Mouse (Mus musculus): ENCODE measurements around the gene Unc50.

Gene Unc50

DNA sequence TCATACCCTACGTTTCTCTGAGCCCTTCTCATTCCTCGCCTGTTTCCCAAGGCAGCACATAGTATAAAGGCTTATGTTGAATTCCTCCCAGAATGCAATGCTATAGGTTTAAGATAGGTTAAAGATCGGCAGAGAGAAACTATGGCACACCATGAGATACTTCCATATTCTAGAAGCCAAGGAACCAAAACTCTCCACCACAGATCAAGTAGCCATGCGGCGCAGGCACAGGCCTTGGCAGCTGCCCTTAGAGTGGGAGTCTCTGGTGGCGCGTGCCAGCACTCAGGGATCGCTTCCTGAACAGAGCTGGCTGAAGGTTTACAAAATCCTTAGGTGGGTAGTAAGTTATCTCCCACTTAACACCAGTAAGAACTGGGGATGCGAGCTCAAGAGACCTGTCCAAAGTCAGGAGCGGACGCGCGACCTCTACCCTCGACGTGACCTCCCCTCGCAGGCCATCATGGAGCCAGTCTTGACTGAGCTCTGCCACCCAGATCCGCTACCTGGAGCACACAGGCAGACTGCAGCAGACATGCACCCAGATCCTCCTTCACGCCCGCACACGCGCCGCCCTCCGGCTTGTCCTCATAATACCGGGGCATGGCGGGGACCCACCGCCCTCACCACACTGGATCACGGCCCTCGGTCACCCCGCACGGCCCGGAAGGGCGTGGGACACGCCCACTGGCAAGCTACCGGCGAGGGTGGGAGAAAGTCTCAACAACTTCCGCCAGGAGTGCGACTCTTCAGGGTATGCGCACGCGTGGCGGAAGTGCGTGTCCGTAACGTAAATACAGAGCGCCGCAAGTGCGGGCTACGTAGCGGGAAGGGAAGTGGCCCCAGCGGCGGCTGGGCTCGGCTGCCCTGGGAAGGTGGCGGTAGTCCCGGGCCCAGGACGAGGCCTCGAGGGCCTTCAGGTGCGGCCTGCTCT is at the start of gene Unc50, which contains the start of gene Coa5:
Gene Unc50 (plus strand): TSS at position 774 of the 931 bp plus-strand sequence.
Gene Coa5 (minus strand): TSS at position 738 of the 931 bp plus-strand sequence.
- peak; percentile 96 to 97 for DNase-seq

- DNase-seq: no peak
Observed at GRCm38 (mm10) chr1:37380913-37381312, 49.0 kb upstream of the Unc50 start.

DNA sequence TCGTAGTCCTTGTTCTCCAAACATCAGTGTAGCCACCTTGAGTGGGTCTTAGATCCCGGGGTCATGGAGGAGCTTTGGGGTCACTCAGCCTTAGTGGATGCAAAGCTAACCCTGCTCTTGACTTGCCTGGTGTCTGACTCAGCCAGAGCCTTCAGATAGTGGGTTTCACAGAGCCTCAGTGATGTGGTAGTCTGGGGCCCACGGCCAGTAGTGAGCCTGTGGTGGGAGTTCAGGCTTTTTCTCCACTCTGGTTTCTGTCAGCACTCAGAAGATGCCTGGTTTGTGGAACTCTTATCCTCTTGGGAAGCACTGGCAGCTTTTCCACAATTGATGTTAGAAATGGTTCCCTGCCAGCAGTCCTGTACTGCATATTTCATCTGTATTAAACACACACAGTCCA is 45.6 kb upstream of the Unc50 start:
- DNase-seq: no peak

- DNase-seq: peak; percentile 50 to 52
Observed at GRCm38 (mm10) chr1:37386448-37386971, 43.4 kb upstream of the Unc50 start.

- DNase-seq: no peak
Observed at GRCm38 (mm10) chr1:37393174-37393573, 36.8 kb upstream of the Unc50 start.

DNA sequence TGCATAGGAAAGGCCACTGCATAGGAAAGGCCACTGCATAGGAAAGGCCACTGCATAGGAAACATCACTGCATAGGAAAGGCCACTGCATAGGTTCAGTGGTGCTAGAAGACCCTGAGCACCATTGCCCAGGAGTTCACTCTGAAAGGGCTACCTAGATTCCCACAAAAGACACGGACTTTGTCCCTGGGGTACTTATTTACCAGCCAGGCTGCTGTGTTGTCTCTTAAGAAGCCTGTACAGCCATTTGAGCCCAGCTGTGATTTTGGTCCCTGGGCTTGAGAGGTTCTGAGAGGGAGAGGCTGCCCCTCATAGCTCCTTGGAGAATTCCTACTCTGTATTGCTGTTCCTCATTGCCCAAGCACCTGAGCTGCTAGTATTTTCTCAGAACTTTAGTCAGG is 33.5 kb upstream of the Unc50 start:
- no peak for DNase-seq

DNA sequence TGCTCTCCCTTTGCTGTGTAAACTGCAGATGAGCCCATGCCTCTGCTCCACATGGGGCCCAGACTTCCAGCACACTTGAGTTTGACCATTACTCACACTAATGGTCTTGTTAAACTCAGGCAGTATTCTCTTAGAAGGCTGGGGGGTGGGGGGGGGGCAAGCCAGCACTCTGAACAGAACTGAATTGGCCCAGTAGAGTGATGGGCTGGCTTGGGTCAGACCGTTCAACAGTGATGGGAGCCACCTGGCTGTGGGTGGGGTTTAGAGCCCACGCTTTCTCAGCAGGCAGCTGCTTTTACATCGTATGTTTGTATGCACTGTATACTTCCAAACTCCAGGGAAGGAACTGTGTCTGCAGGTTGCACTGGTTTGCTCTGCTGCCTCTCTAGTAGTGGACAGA is 31.0 kb upstream of the Unc50 start:
- DNase-seq: no peak

DNA sequence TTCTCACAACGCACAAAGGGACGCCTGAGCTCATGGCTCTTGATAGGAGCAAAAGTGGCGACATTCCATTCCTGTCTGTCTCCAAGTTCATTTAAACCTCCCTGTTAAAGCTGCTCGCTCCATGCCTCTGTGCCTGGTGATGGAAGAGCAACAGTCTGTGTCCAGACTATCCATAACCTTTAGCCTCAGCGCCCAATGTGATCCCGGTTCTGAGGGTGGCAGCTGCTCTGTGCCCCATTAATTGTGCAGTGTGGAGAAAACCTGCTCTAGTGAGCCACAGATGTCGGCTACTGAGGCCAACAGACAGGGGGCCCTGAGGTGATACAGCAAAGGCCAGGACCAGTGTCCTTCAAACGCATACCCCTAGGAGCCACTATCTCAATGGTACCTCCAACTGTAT is 30.2 kb upstream of the Unc50 start:
- no peak for DNase-seq

- DNase-seq: peak; percentile 79 to 82
Observed at GRCm38 (mm10) chr1:37401687-37402086, 28.3 kb upstream of the Unc50 start.

DNA sequence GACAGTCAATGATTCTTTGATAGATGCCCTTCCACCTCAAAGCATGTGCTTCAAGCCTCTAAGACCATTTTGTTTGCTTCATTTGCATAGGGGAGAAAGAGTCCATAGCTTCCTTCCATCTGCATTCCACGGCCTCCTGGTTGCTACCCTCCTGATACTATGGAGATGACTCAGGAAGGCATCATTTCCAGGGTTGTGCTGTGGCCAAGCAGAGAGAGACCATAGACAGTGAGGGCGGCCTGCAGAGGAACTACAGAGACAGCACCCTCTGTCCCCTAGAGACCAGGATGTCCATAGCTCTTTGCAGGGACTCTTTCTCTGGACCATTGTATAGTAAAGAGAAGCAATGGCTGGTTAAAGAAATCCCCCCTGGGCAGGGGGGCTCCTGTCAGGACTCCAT is 24.8 kb upstream of the Unc50 start:
- no peak for DNase-seq

GRCm38 (mm10) chr1:37407228-37407627 is 22.7 kb upstream of the Unc50 start:
- DNase-seq: no peak

GRCm38 (mm10) chr1:37408059-37408458 is 21.9 kb upstream of the Unc50 start:
- DNase-seq: no peak

GRCm38 (mm10) chr1:37408678-37409077 is 21.3 kb upstream of the Unc50 start:
- DNase-seq: no peak

- no peak for DNase-seq
Observed at GRCm38 (mm10) chr1:37409647-37410046, 20.3 kb upstream of the Unc50 start.

GRCm38 (mm10) chr1:37415394-37415793 is 14.5 kb upstream of the Unc50 start:
- DNase-seq: no peak

DNA sequence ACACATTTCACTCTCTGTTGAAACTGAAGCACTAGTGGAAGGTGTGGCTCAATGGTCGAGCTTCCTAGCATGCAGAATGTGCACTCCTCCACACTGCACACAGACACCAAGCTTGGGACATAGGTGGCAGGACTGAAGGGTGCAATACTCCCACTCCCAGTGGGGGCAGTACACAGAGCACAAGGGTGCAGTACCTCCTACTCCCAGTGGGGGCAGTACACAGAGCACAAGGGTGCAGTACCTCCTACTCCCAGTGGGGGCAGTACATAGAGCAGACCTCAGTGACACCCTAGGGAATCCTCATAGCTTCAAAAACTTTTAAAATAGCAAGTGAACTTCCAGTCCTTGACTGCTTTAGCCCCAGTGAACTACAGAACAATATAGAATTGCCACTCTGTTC is 10.5 kb upstream of the Unc50 start:
- peak in 1 of 2 experiments; percentile 42 for DNase-seq

DNA sequence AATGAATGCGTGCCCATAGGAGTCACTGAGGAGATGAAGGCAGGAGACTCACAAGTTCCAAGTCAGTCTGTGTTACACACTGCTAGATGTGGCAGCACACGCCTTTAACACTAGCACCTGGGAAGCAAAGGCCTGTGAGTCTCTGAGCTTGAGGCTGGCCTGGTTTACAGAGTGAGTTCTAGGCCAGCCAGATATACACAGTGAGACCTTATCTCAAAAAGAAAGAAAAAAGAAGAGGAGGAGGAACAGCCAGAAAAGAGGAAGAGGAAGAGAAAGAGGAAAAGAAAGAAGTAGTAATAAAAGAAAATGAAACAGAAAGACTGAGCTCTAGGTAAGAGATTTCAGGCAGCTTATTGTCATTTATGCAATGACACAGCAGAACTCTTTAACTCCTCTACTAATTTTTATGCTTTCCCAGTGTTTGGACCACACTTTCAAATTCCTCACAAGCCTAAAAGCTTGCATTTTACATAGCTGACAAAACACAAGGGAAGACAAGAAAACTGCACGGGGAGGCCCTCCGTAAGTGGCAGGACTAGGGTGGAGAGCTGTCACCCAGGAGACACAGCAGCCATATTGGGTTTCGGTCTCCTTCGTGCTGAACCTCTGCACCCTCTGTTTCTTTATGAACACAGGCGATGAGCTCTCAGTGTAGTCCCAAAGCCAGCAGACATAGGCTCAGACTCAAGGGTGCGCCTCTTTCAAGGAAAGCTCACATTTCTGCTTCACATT is 2.6 kb upstream of the Unc50 start:
- no peak for DNase-seq

DNA sequence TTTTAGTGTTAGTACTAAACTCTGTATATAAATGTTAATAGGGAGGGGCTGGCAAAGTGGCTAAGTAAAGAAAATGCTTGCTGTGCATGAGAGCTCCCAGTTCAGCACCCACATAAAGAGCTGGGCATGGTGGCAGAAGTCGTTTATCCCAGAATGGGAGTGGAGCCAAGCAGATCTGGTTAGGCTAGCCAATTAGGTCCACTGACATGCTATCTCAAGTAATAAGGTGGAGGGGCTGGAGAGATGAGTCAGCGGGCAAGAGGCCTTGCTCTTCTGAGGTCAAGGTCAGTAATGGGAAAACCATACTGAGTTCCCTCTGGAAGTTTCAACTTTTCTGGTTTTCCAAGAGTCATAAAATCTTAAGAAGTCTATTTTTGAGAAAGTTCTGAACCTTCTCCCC is 1.0 kb upstream of the Unc50 start:
- DNase-seq: no peak

GRCm38 (mm10) chr1:37430297-37430840 is 430 bp downstream of the Unc50 start:
- DNase-seq: no peak

DNA sequence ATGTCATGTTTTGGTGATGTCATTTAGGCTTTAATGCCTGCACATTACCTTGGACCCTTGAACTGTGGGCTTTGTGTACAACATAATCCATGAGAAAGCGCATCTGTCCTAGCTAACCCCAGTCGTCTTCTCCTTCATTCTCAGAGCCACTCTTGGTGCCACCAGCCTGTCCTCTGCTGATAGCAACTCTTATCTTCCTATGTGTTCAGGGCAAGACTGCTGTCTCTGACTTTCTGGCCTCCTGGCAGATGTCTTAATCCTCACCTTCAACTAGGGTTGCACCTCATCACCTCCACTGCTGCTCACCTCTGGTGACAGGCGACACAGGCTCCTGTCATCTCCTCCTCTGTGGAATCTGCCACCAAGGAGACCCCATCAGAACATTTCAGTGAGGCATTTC is 6.5 kb downstream of the Unc50 start:
- no peak for DNase-seq

GRCm38 (mm10) chr1:37442848-37443835 is 13.2 kb downstream of the Unc50 start:
- no peak for DNase-seq

Measured in cerebellum, adult 18-20 months (tissue).